Mouse (Mus musculus): ENCODE data around the gene Rab30.

GRCm38 (mm10) chr7:92766096-92767090, 25.0 kb downstream of the Rab30 start:
- TF ChIP-seq FOSL1 (IDR thresholded peaks at IDR 0.05; ENCODE audit: insufficient read depth, low read length, poor library complexity, severe bottlenecking) (no peak), MYOD1 (IDR thresholded peaks at IDR 0.05; ENCODE audit: control insufficient read depth, insufficient read length, low read depth) (no peak), MAX (IDR thresholded peaks at IDR 0.05) (no peak), CTCF (IDR thresholded peaks at IDR 0.05; ENCODE audit: control insufficient read depth, insufficient read depth, insufficient read length) (no peak), CEBPB (IDR thresholded peaks at IDR 0.05; ENCODE audit: low read depth) (no peak), USF1 (IDR thresholded peaks at IDR 0.05; ENCODE audit: low read depth) (no peak)

All from C2C12 (cell line).